Mouse (Mus musculus): Measurements from ENCODE around the gene Abhd16a. TPM values are rescaled to one million over a fixed set of nuclear protein-coding genes. Genes with fewer than 3 reads are reported as not detected.

Abhd16a gene
- polyA plus RNA-seq, 1 experiment from 2014 or later, result 101 TPM

DNA sequence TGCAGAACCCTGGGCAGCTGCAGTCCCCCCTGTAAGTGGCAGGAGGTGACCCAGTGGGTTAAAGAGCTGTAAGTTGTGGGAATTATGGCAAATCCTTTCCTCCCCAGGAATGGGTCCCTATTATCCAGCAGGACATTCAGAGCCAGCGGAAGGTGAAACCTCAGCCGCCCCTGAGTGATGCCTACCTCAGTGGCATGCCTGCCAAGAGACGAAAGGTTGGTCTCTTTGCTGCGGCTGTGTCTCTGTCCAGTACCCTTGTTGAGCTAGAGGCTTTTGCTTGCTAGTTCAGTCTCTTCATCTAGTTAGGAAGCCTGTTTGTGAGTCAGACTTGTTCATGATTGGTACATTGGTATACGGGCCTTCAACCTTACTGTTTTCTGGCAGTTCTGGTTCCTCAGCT, 57.1 kb downstream of the Abhd16a start:
- no peaks in the 10 kb centered on the region for H3K27me3 ChIP-seq
- H3K4me2 ChIP-seq, result no peak overlapping the region
- no peak for ATAC-seq (ENCODE audit: insufficient number of reproducible peaks, low FRiP score, low TSS enrichment, low read depth)
- 86% methylated on average over 5 of the region's 5 CpGs for WGBS
- H3K9me3 ChIP-seq, result no peaks in the 10 kb centered on the region
- H3K4me1 ChIP-seq, result no peaks in the 10 kb centered on the region
- peaks cover 98% of the 10 kb centered on the region for H3K36me3 ChIP-seq
- no peak overlapping the region for H3K9ac ChIP-seq
- no peak overlapping the region for H3K27ac ChIP-seq
- no peak overlapping the region for H3K4me3 ChIP-seq

DNA sequence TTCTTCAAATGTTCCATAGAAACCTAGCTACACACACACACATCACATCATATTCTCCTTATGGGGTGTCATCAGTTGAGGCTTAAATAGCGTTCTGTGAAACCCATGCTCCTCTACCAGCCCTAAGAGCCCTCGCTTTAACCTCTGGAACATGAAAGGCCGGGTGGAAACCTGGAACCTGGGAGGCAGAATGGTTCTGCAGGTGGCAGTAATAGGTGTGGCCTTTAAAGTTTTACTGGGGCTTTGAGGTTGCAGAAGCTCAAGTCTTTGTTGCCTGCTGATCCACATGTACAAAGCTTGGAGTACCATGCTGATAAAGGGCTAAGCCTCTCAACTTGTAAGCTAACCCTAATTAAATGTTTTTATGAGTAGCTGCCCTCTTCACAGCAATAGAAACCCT, 58.3 kb downstream of the Abhd16a start:
- no peaks in the 10 kb centered on the region for H3K4me1 ChIP-seq
- H3K9ac ChIP-seq, result no peak overlapping the region
- peaks cover 98% of the 10 kb centered on the region for H3K36me3 ChIP-seq
- 39% methylated on average over 3 of the region's 3 CpGs for WGBS
- no peak for ATAC-seq (ENCODE audit: insufficient number of reproducible peaks, low FRiP score, low TSS enrichment, low read depth)
- H3K27me3 ChIP-seq, result no peaks in the 10 kb centered on the region
- H3K4me2 ChIP-seq, result no peak overlapping the region
- no peak overlapping the region for H3K4me3 ChIP-seq
- no peak overlapping the region; the same call in 1 of the 2 replicates for H3K27ac ChIP-seq
- no peaks in the 10 kb centered on the region for H3K9me3 ChIP-seq

DNA sequence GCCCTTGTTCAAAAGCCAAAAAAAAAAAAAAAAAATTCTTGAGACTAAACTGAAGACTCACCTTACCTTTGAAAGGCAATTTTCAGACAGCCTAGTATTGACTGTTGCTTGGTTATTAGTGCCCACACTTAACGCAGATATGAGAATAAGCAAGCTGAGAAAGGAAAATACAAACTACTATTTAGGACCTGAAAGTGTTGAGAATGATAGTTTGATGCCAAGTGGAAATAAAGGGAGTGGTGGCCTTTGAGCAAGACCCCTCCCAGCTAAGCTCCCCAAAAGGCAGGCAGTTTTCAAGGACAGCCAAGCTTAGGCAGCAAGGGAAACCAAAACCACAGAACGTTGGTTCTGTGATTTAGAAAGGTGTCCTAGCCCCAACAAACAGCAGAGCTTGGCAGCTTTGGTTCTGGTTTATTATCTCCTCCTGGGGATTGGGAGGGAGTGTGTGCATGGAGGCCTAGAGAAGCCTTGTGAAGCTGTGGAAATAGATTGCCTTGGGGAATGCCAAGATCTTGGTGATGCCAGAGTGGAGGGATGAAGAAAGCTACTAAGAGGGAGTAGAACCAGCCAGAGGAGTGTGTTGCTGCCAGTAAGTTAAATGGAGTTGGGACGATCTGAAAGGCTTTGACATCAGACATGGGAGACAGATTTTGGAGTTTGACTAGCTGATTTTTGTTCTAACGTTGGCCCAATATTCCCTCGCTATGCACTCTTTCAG, 59.0 kb downstream of the Abhd16a start:
- no peak overlapping the region for H3K9ac ChIP-seq
- no peak overlapping the region for H3K4me2 ChIP-seq
- ATAC-seq (ENCODE audit: insufficient number of reproducible peaks, low FRiP score, low TSS enrichment, low read depth), result no peak
- no peak overlapping the region for H3K4me3 ChIP-seq
- H3K36me3 ChIP-seq, result peaks cover 98% of the 10 kb centered on the region
- H3K27ac ChIP-seq, result 0 out of 2 replicates have a peak overlapping the region, but pooled peaks have one; percentile 52
- no peaks in the 10 kb centered on the region for H3K4me1 ChIP-seq
- H3K9me3 ChIP-seq, result no peaks in the 10 kb centered on the region
- no peaks in the 10 kb centered on the region for H3K27me3 ChIP-seq
- 57% methylated on average over 5 of the region's 5 CpGs for WGBS

DNA sequence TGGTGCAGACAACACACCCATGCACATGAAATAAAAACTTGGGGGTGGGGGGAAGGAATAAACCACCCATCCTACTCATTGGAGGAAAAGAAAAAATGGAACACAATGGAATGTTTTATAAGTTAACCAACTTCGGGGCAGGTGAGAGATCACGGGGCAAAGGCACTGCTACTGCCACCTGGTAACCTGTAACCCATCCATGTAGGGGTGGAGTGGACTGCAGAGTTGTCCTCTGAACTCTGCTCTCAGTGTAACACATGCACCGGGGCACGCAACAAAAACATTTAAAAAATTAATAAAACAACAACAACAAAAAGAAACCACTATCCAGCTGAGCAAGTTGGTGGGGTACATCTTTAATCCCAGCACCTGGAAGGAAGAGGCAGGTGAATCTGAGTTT, 63.1 kb downstream of the Abhd16a start:
- WGBS, result 98% methylated on average over 4 of the region's 4 CpGs
- ATAC-seq (ENCODE audit: insufficient number of reproducible peaks, low FRiP score, low TSS enrichment, low read depth), result no peak
- H3K36me3 ChIP-seq, result peaks cover 98% of the 10 kb centered on the region
- no peaks in the 10 kb centered on the region for H3K9me3 ChIP-seq
- no peaks in the 10 kb centered on the region for H3K27me3 ChIP-seq
- no peak overlapping the region for H3K9ac ChIP-seq
- no peak overlapping the region for H3K27ac ChIP-seq
- H3K4me2 ChIP-seq, result no peak overlapping the region
- peaks cover 10% of the 10 kb centered on the region for H3K4me1 ChIP-seq
- H3K4me3 ChIP-seq, result no peak overlapping the region

Other genes with a start within 250 kb of the Abhd16a start
- gene Skiv2l, start 239.1 kb upstream of the Abhd16a start, polyA plus RNA-seq (2015; fragmentation: Nextera tagmentation; extraction: Ambion mirVana), result 47.2 and 47.4 TPM in 2 replicates
- 90.1 and 96.4 TPM in 2 replicates for gene Nelfe, start 238.9 kb upstream of the Abhd16a start, polyA plus RNA-seq (2015; fragmentation: Nextera tagmentation; extraction: Ambion mirVana)
- gene Cfb, start 226.7 kb upstream of the Abhd16a start, polyA plus RNA-seq (2015; fragmentation: Nextera tagmentation; extraction: Ambion mirVana), result 2.8 and 3.6 TPM in 2 replicates
- gene Zbtb12, start 209.8 kb upstream of the Abhd16a start, polyA plus RNA-seq (2015; fragmentation: Nextera tagmentation; extraction: Ambion mirVana), result 1.7 and 2.8 TPM in 2 replicates
- gene Gm20547, start 207.2 kb upstream of the Abhd16a start, polyA plus RNA-seq (2015; fragmentation: Nextera tagmentation; extraction: Ambion mirVana), result not detected in 2 replicates
- 4.6 and 5.2 TPM in 2 replicates for gene C2, start 191.0 kb upstream of the Abhd16a start, polyA plus RNA-seq (2015; fragmentation: Nextera tagmentation; extraction: Ambion mirVana)
- 64.6 and 78.1 TPM in 2 replicates for gene Ehmt2, start 190.8 kb upstream of the Abhd16a start, polyA plus RNA-seq (2015; fragmentation: Nextera tagmentation; extraction: Ambion mirVana)
- gene Slc44a4, start 174.8 kb upstream of the Abhd16a start, polyA plus RNA-seq (2015; fragmentation: Nextera tagmentation; extraction: Ambion mirVana), result 0.17 TPM in 1 of 2 replicates, not detected in the other
- 20.1 and 20.5 TPM in 2 replicates for gene Neu1, start 158.0 kb upstream of the Abhd16a start, polyA plus RNA-seq (2015; fragmentation: Nextera tagmentation; extraction: Ambion mirVana)
- 3.3 and 3.6 TPM in 2 replicates for gene Hspa1b, start 130.0 kb upstream of the Abhd16a start, polyA plus RNA-seq (2015; fragmentation: Nextera tagmentation; extraction: Ambion mirVana)
- not detected in 2 replicates for gene Gm20481, start 119.4 kb upstream of the Abhd16a start, polyA plus RNA-seq (2015; fragmentation: Nextera tagmentation; extraction: Ambion mirVana)
- 31.7 and 32.0 TPM in 2 replicates for gene Hspa1a, start 117.1 kb upstream of the Abhd16a start, polyA plus RNA-seq (2015; fragmentation: Nextera tagmentation; extraction: Ambion mirVana)
- 0.46 and 0.65 TPM in 2 replicates for gene Hspa1l, start 116.6 kb upstream of the Abhd16a start, polyA plus RNA-seq (2015; fragmentation: Nextera tagmentation; extraction: Ambion mirVana)
- gene Lsm2, start 107.4 kb upstream of the Abhd16a start, polyA plus RNA-seq (2015; fragmentation: Nextera tagmentation; extraction: Ambion mirVana), result 143 and 159 TPM in 2 replicates
- 94.4 and 95.1 TPM in 2 replicates for gene Vars, start 88.3 kb upstream of the Abhd16a start, polyA plus RNA-seq (2015; fragmentation: Nextera tagmentation; extraction: Ambion mirVana)
- 0.18 and 0.20 TPM in 2 replicates for gene Vwa7, start 72.7 kb upstream of the Abhd16a start, polyA plus RNA-seq (2015; fragmentation: Nextera tagmentation; extraction: Ambion mirVana)
- gene Sapcd1, start 61.2 kb upstream of the Abhd16a start, polyA plus RNA-seq (2015; fragmentation: Nextera tagmentation; extraction: Ambion mirVana), result 8.9 and 9.4 TPM in 2 replicates
- gene Msh5, start 42.5 kb upstream of the Abhd16a start, polyA plus RNA-seq (2015; fragmentation: Nextera tagmentation; extraction: Ambion mirVana), result 3.0 and 3.5 TPM in 2 replicates
- 351 and 363 TPM in 2 replicates for gene Clic1, start 39.3 kb upstream of the Abhd16a start, polyA plus RNA-seq (2015; fragmentation: Nextera tagmentation; extraction: Ambion mirVana)
- gene Ddah2, start 30.2 kb upstream of the Abhd16a start, polyA plus RNA-seq (2015; fragmentation: Nextera tagmentation; extraction: Ambion mirVana), result 321 and 336 TPM in 2 replicates
- gene Ly6g6c, start 23.9 kb upstream of the Abhd16a start, polyA plus RNA-seq (2015; fragmentation: Nextera tagmentation; extraction: Ambion mirVana), result 181 and 203 TPM in 2 replicates
- gene Mpig6b, start 23.1 kb upstream of the Abhd16a start, polyA plus RNA-seq (2015; fragmentation: Nextera tagmentation; extraction: Ambion mirVana), result 1.0 and 1.4 TPM in 2 replicates
- gene Ly6g6e, start 12.4 kb upstream of the Abhd16a start, polyA plus RNA-seq (2015; fragmentation: Nextera tagmentation; extraction: Ambion mirVana), result 50.6 and 53.7 TPM in 2 replicates
- gene Ly6g6d, start 11.2 kb upstream of the Abhd16a start, polyA plus RNA-seq (2015; fragmentation: Nextera tagmentation; extraction: Ambion mirVana), result 1.1 and 2.4 TPM in 2 replicates
- 0.13 and 0.20 TPM in 2 replicates for gene Ly6g6f, start 3.7 kb upstream of the Abhd16a start, polyA plus RNA-seq (2015; fragmentation: Nextera tagmentation; extraction: Ambion mirVana)
- gene Ly6g5c, start 19.0 kb downstream of the Abhd16a start, polyA plus RNA-seq (2015; fragmentation: Nextera tagmentation; extraction: Ambion mirVana), result not detected in 2 replicates
- 0.78 and 0.99 TPM in 2 replicates for gene Ly6g5b, start 26.2 kb downstream of the Abhd16a start, polyA plus RNA-seq (2015; fragmentation: Nextera tagmentation; extraction: Ambion mirVana)
- gene Gpank1, start 32.2 kb downstream of the Abhd16a start, polyA plus RNA-seq (2015; fragmentation: Nextera tagmentation; extraction: Ambion mirVana), result 16.8 and 17.4 TPM in 2 replicates
- 293 and 297 TPM in 2 replicates for gene Csnk2b, start 32.8 kb downstream of the Abhd16a start, polyA plus RNA-seq (2015; fragmentation: Nextera tagmentation; extraction: Ambion mirVana)
- 10.5 and 11.2 TPM in 2 replicates for gene D17H6S53E, start 37.1 kb downstream of the Abhd16a start, polyA plus RNA-seq (2015; fragmentation: Nextera tagmentation; extraction: Ambion mirVana)
- gene Apom, start 42.8 kb downstream of the Abhd16a start, polyA plus RNA-seq (2015; fragmentation: Nextera tagmentation; extraction: Ambion mirVana), result 0.52 and 2.0 TPM in 2 replicates
- gene Bag6, start 45.9 kb downstream of the Abhd16a start, polyA plus RNA-seq (2015; fragmentation: Nextera tagmentation; extraction: Ambion mirVana), result 49.6 and 51.8 TPM in 2 replicates
- gene Prrc2a, start 75.6 kb downstream of the Abhd16a start, polyA plus RNA-seq (2015; fragmentation: Nextera tagmentation; extraction: Ambion mirVana), result 142 and 147 TPM in 2 replicates
- 14.6 and 18.6 TPM in 2 replicates for gene Aif1, start 86.8 kb downstream of the Abhd16a start, polyA plus RNA-seq (2015; fragmentation: Nextera tagmentation; extraction: Ambion mirVana)
- gene Lst1, start 99.2 kb downstream of the Abhd16a start, polyA plus RNA-seq (2015; fragmentation: Nextera tagmentation; extraction: Ambion mirVana), result 25.8 and 27.5 TPM in 2 replicates
- gene Ltb, start 105.2 kb downstream of the Abhd16a start, polyA plus RNA-seq (2015; fragmentation: Nextera tagmentation; extraction: Ambion mirVana), result 1.0 and 1.2 TPM in 2 replicates
- 0.64 and 0.82 TPM in 2 replicates for gene Tnf, start 112.7 kb downstream of the Abhd16a start, polyA plus RNA-seq (2015; fragmentation: Nextera tagmentation; extraction: Ambion mirVana)
- 0.37 TPM in 1 of 2 replicates, not detected in the other for gene Lta, start 116.1 kb downstream of the Abhd16a start, polyA plus RNA-seq (2015; fragmentation: Nextera tagmentation; extraction: Ambion mirVana)
- 0.41 and 0.77 TPM in 2 replicates for gene Gm16181, start 131.6 kb downstream of the Abhd16a start, polyA plus RNA-seq (2015; fragmentation: Nextera tagmentation; extraction: Ambion mirVana)
- gene Atp6v1g2, start 144.4 kb downstream of the Abhd16a start, polyA plus RNA-seq (2015; fragmentation: Nextera tagmentation; extraction: Ambion mirVana), result 3.7 and 3.8 TPM in 2 replicates
- 11.2 and 11.8 TPM in 2 replicates for gene Nfkbil1, start 146.5 kb downstream of the Abhd16a start, polyA plus RNA-seq (2015; fragmentation: Nextera tagmentation; extraction: Ambion mirVana)
- gene Ddx39b, start 152.5 kb downstream of the Abhd16a start, polyA plus RNA-seq (2015; fragmentation: Nextera tagmentation; extraction: Ambion mirVana), result 401 and 418 TPM in 2 replicates
- 84.7 and 93.0 TPM in 2 replicates for gene H2-D1, start 173.5 kb downstream of the Abhd16a start, polyA plus RNA-seq (2015; fragmentation: Nextera tagmentation; extraction: Ambion mirVana)
- gene H2-Q1, start 231.1 kb downstream of the Abhd16a start, polyA plus RNA-seq (2015; fragmentation: Nextera tagmentation; extraction: Ambion mirVana), result not detected in 2 replicates

Measured in limb, embryonic 15.5 days (tissue).